ENCODE assay signal across 8 mouse cellular contexts in genomic region chr5:140333631-140334030, GRCm38 (mm10). TPM values are rescaled to one million over a fixed set of nuclear protein-coding genes. Genes with fewer than 3 reads are reported as not detected.
DNase-seq lines count a peak whose midpoint lies in the region; ATAC-seq and TF ChIP-seq lines count a peak whose summit lies in the region.

No protein-coding gene starts in this region.

- no peaks in the 10 kb centered on the region for H3K36me3 ChIP-seq in hindbrain, postnatal 0 days (ENCODE audit: insufficient read depth, low read length)
- H3K36me3 ChIP-seq in hindbrain, embryonic 12.5 days, result peaks cover 18% of the 10 kb centered on the region

- no peaks in the 10 kb centered on the region for H3K9me3 ChIP-seq in hindbrain, postnatal 0 days (ENCODE audit: low read length)
- H3K9me3 ChIP-seq in hindbrain, embryonic 12.5 days (replicated peaks), result no peaks in the 10 kb centered on the region

- DNase-seq in hindbrain, postnatal 0 days (ENCODE audit: low spot score), result peak; percentile 45
- DNase-seq in 3T3-L1 (ENCODE audit: low read depth, low spot score), result peak; percentile 76
- peak; percentile 57 for DNase-seq in MEL-GATA-1-ER (ENCODE audit: extremely low read depth, low read depth)
- DNase-seq in induced T-regulatory cell, adult 2 months (ENCODE audit: low read depth), result peak; percentile 54
- DNase-seq in ovary, postnatal 14 days (ENCODE audit: low spot score), result no peak
- DNase-seq in layer of hippocampus, adult 9-10 months (ENCODE audit: low spot score), result no peak
- no peak for DNase-seq in right cerebral cortex, postnatal 25 days

- H3K9ac ChIP-seq in hindbrain, postnatal 0 days (replicated peaks; ENCODE audit: low read length), result no peak overlapping the region
- H3K9ac ChIP-seq in hindbrain, embryonic 12.5 days, result no peak overlapping the region

- no peak overlapping the region for H3K27ac ChIP-seq in hindbrain, postnatal 0 days
- no peak overlapping the region for H3K27ac ChIP-seq in hindbrain, embryonic 12.5 days

- H3K4me1 ChIP-seq in hindbrain, postnatal 0 days (ENCODE audit: insufficient read depth, low read length), result peaks cover 10% of the 10 kb centered on the region
- peaks cover 18% of the 10 kb centered on the region for H3K4me1 ChIP-seq in hindbrain, embryonic 12.5 days

- TF ChIP-seq CTCF in hindbrain, postnatal 0 days (IDR thresholded peaks at IDR 0.05; ENCODE audit: low read depth), result peak; percentile 53

- no peak overlapping the region for H3K4me3 ChIP-seq in hindbrain, postnatal 0 days (ENCODE audit: low read length)
- H3K4me3 ChIP-seq in hindbrain, embryonic 12.5 days, result no peak overlapping the region

- H3K27me3 ChIP-seq in hindbrain, postnatal 0 days (ENCODE audit: insufficient read depth, low read length), result no peaks in the 10 kb centered on the region
- no peaks in the 10 kb centered on the region for H3K27me3 ChIP-seq in hindbrain, embryonic 12.5 days

- ATAC-seq in hindbrain, postnatal 0 days, result no peak
- no peak for ATAC-seq in hindbrain, embryonic 12.5 days (ENCODE audit: low FRiP score)

- H3K4me2 ChIP-seq in hindbrain, postnatal 0 days (ENCODE audit: low read depth, low read length), result no peak overlapping the region
- no peak overlapping the region for H3K4me2 ChIP-seq in hindbrain, embryonic 12.5 days (replicated peaks)

- 38% methylated on average over 2 of the region's 2 CpGs for WGBS in hindbrain, postnatal 0 days
- WGBS in hindbrain, embryonic 12.5 days, result 28% methylated on average over 2 of the region's 2 CpGs

RNA-seq across cellular contexts. Expression of gene Mrm2, which starts 1.9 kb away (rescaled TPM):
- 14.5 and 15.6 TPM in 2 replicates for total RNA-seq in hindbrain, postnatal 0 days (2014; rRNA removed)
- 15.0 and 15.8 TPM in 2 replicates for polyA plus RNA-seq in hindbrain, postnatal 0 days (2015; fragmentation: Nextera tagmentation; extraction: Ambion mirVana)
- 18.9 and 20.9 TPM in 2 replicates for polyA plus RNA-seq in hindbrain, embryonic 12.5 days (2016; fragmentation: Nextera tagmentation; extraction: Ambion mirVana)

RNA-seq across cellular contexts. Expression of gene Nudt1, which starts 12.2 kb away (rescaled TPM):
- total RNA-seq in hindbrain, postnatal 0 days (2014; rRNA removed), result 7.5 and 8.7 TPM in 2 replicates
- polyA plus RNA-seq in hindbrain, postnatal 0 days (2015; fragmentation: Nextera tagmentation; extraction: Ambion mirVana), result 19.7 and 21.4 TPM in 2 replicates
- 31.1 and 32.1 TPM in 2 replicates for polyA plus RNA-seq in hindbrain, embryonic 12.5 days (2016; fragmentation: Nextera tagmentation; extraction: Ambion mirVana)

RNA-seq across cellular contexts. Expression of gene Mad1l1, which starts 12.3 kb away (rescaled TPM):
- 18.6 and 29.1 TPM in 2 replicates for total RNA-seq in hindbrain, postnatal 0 days (2014; rRNA removed)
- polyA plus RNA-seq in hindbrain, postnatal 0 days (2015; fragmentation: Nextera tagmentation; extraction: Ambion mirVana), result 27.2 and 30.9 TPM in 2 replicates
- 39.9 and 44.8 TPM in 2 replicates for polyA plus RNA-seq in hindbrain, embryonic 12.5 days (2016; fragmentation: Nextera tagmentation; extraction: Ambion mirVana)

RNA-seq across cellular contexts. Expression of gene Snx8, which starts 55.4 kb away (rescaled TPM):
- total RNA-seq in hindbrain, postnatal 0 days (2014; rRNA removed), result 68.0 and 79.6 TPM in 2 replicates
- 36.2 TPM in 2 replicates for polyA plus RNA-seq in hindbrain, postnatal 0 days (2015; fragmentation: Nextera tagmentation; extraction: Ambion mirVana)
- 21.1 and 22.1 TPM in 2 replicates for polyA plus RNA-seq in hindbrain, embryonic 12.5 days (2016; fragmentation: Nextera tagmentation; extraction: Ambion mirVana)

Comparison
In these comparisons a context has a peak if more than half of its experiments do, and no peak if none do; other contexts are left out.
1. DNase-seq: peak in hindbrain, postnatal 0 days (single experiment), 3T3-L1 (single experiment), MEL-GATA-1-ER (single experiment) and induced T-regulatory cell, adult 2 months (single experiment); none in ovary, postnatal 14 days (single experiment), layer of hippocampus, adult 9-10 months (single experiment) and right cerebral cortex, postnatal 25 days (single experiment).